Mouse (Mus musculus) liver, embryonic 15.5 days (tissue): ENCODE data around the gene Camkv. TPM values are rescaled to one million over a fixed set of nuclear protein-coding genes. Genes with fewer than 3 reads are reported as not detected.

Source experiments
- ATAC-seq: fragments of 200-750 bp; cut with Nextera tagmentation; 2 replicates; pipeline ENCODE4 v1.8.0; 2017; ENCODE audit warnings: moderate number of reproducible peaks, mild to moderate bottlenecking, moderate library complexity; ENCODE audit not compliant: insufficient read depth
- H3K27ac ChIP-seq: fragments of 300-500 bp; sonication (generic); replicated peaks from 2 replicates; pipeline ENCODE4 v1.5.1; 2015; ENCODE audit warnings: mild to moderate bottlenecking, inconsistent platforms
- H3K27me3 ChIP-seq: fragments of 300-500 bp; sonication (generic); 2 replicates; pipeline ENCODE4 v1.6.1; 2015; ENCODE audit warnings: mild to moderate bottlenecking, inconsistent platforms
- H3K36me3 ChIP-seq: fragments of 300-500 bp; sonication (generic); replicated peaks from 2 replicates; pipeline ENCODE4 v1.6.1; 2015; ENCODE audit warnings: moderate library complexity, mild to moderate bottlenecking, inconsistent platforms
- H3K4me1 ChIP-seq: fragments of 300-500 bp; sonication (generic); replicated peaks from 2 replicates; pipeline ENCODE4 v1.6.1; 2015; ENCODE audit warnings: inconsistent platforms
- H3K4me2 ChIP-seq: fragments of 300-500 bp; sonication (generic); 2 replicates; pipeline ENCODE4 v1.6.1; 2015; ENCODE audit warnings: moderate library complexity, mild to moderate bottlenecking, inconsistent platforms
- H3K4me3 ChIP-seq: fragments of 300-500 bp; sonication (generic); replicated peaks from 2 replicates; pipeline ENCODE4 v1.5.1; 2015; ENCODE audit warnings: mild to moderate bottlenecking, inconsistent platforms
- H3K9ac ChIP-seq: fragments of 300-500 bp; sonication (generic); 2 replicates; pipeline ENCODE4 v1.6.1; 2015; ENCODE audit warnings: moderate library complexity, mild to moderate bottlenecking, inconsistent platforms
- H3K9me3 ChIP-seq: fragments of 300-500 bp; sonication (generic); replicated peaks from 2 replicates; pipeline ENCODE4 v1.6.1; 2016; ENCODE audit warnings: inconsistent platforms
- WGBS: fragments of 180-500 bp; shearing (Covaris S2); methylation state at CpG from one replicate; pipeline ENCODE4 v1.1.7; 2015; ENCODE audit warnings: mixed read lengths; ENCODE audit not compliant: insufficient replicate concordance; 5-methylcytosine and 5-hydroxymethylcytosine counted together
- polyA plus RNA-seq: library from polyadenylated mRNA; unstranded; fragments of >200 nt; fragmentation: Nextera tagmentation; extraction: Ambion mirVana; gene quantifications from 2 replicates; pipeline ENCODE4 v1.2.1, GENCODE M21; 2015

The Camkv gene
- polyA plus RNA-seq, 1 experiment from 2014 or later, result 0.08 TPM

GRCm38 (mm10) chr9:107923021-107923420, 12.5 kb upstream of the Camkv start:
- no peak for ATAC-seq
- Histone ChIP-seq H3K4me3 (no peak overlapping the region), H3K36me3 (no peaks in the 10 kb centered on the region), H3K4me1 (no peaks in the 10 kb centered on the region; the same call in none of the 2 replicates), H3K9me3 (no peaks in the 10 kb centered on the region), H3K9ac (no peak overlapping the region), H3K4me2 (no peak overlapping the region), H3K27me3 (peaks cover 17% of the 10 kb centered on the region), H3K27ac (no peak overlapping the region)
- 24% methylated on average over 7 of the region's 7 CpGs for WGBS

GRCm38 (mm10) chr9:107923956-107924355, 11.5 kb upstream of the Camkv start:
- ATAC-seq, result no peak
- Histone ChIP-seq H3K9ac (no peak overlapping the region), H3K27me3 (peaks cover 17% of the 10 kb centered on the region), H3K9me3 (no peaks in the 10 kb centered on the region), H3K36me3 (no peaks in the 10 kb centered on the region), H3K4me3 (no peak overlapping the region), H3K4me2 (no peak overlapping the region), H3K4me1 (no peaks in the 10 kb centered on the region; the same call in none of the 2 replicates), H3K27ac (no peak overlapping the region)
- WGBS, result 17% methylated on average over 6 of the region's 6 CpGs

- no peak for ATAC-seq
- 34% methylated on average over 3 of the region's 3 CpGs for WGBS
- peaks cover 26% of the 10 kb centered on the region for H3K27me3 ChIP-seq
Observed at GRCm38 (mm10) chr9:107925251-107925650, 10.2 kb upstream of the Camkv start.

GRCm38 (mm10) chr9:107926920-107927420, 8.5 kb upstream of the Camkv start:
- Histone ChIP-seq H3K9me3 (no peaks in the 10 kb centered on the region), H3K27me3 (peaks cover 33% of the 10 kb centered on the region), H3K27ac (no peak overlapping the region), H3K4me2 (no peak overlapping the region), H3K36me3 (no peaks in the 10 kb centered on the region), H3K9ac (no peak overlapping the region), H3K4me1 (no peaks in the 10 kb centered on the region; the same call in none of the 2 replicates), H3K4me3 (no peak overlapping the region)
- ATAC-seq, result no peak
- WGBS, result 42% methylated on average over 9 of the region's 9 CpGs

More at GRCm38 (mm10) chr9:107925251-107925650, 10.2 kb upstream of the Camkv start:
- Histone ChIP-seq H3K27ac (no peak overlapping the region), H3K4me1 (no peaks in the 10 kb centered on the region; the same call in none of the 2 replicates), H3K4me2 (no peak overlapping the region), H3K36me3 (no peaks in the 10 kb centered on the region), H3K9me3 (no peaks in the 10 kb centered on the region), H3K4me3 (no peak overlapping the region), H3K9ac (no peak overlapping the region)

- no peak overlapping the region for H3K9ac ChIP-seq
- no peak overlapping the region for H3K27ac ChIP-seq
- no peaks in the 10 kb centered on the region for H3K36me3 ChIP-seq
- no peak for ATAC-seq
- WGBS, result 81% methylated on average over 5 of the region's 5 CpGs
- no peak overlapping the region for H3K4me3 ChIP-seq
- peaks cover 38% of the 10 kb centered on the region for H3K27me3 ChIP-seq
- H3K4me1 ChIP-seq, result no peaks in the 10 kb centered on the region; the same call in none of the 2 replicates
- H3K9me3 ChIP-seq, result no peaks in the 10 kb centered on the region
- no peak overlapping the region for H3K4me2 ChIP-seq
Observed at GRCm38 (mm10) chr9:107927749-107928148, 7.7 kb upstream of the Camkv start.

GRCm38 (mm10) chr9:107928169-107928568, 7.3 kb upstream of the Camkv start, which contains the start of gene Actl11:
TSS of gene Actl11 (plus strand) at chr9:107928469.
- 67% methylated on average over 3 of the region's 3 CpGs for WGBS
- H3K27me3 ChIP-seq, result peaks cover 42% of the 10 kb centered on the region
- H3K36me3 ChIP-seq, result no peaks in the 10 kb centered on the region
- H3K4me1 ChIP-seq, result no peaks in the 10 kb centered on the region; the same call in none of the 2 replicates
- no peaks in the 10 kb centered on the region for H3K9me3 ChIP-seq
- H3K9ac ChIP-seq, result no peak within 1 kb of the TSS
- no peak within 1 kb of the TSS for H3K4me3 ChIP-seq
- no peak within 1 kb of the TSS for H3K27ac ChIP-seq
- H3K4me2 ChIP-seq, result no peak within 1 kb of the TSS
- no peak for ATAC-seq

GRCm38 (mm10) chr9:107932221-107932620, 3.3 kb upstream of the Camkv start:
- Histone ChIP-seq H3K27ac (no peak overlapping the region), H3K27me3 (peaks cover 66% of the 10 kb centered on the region), H3K4me3 (no peak overlapping the region), H3K4me1 (peaks cover 9% of the 10 kb centered on the region), H3K4me2 (no peak overlapping the region), H3K9ac (no peak overlapping the region), H3K36me3 (no peaks in the 10 kb centered on the region), H3K9me3 (no peaks in the 10 kb centered on the region)
- no peak for ATAC-seq
- WGBS, result 69% methylated on average over 4 of the region's 4 CpGs

GRCm38 (mm10) chr9:107934146-107934545, 1.3 kb upstream of the Camkv start:
- no peak overlapping the region for H3K27ac ChIP-seq
- H3K4me3 ChIP-seq, result no peak overlapping the region
- H3K9ac ChIP-seq, result no peak overlapping the region
- no peaks in the 10 kb centered on the region for H3K9me3 ChIP-seq
- no peak overlapping the region for H3K4me2 ChIP-seq
- peaks cover 86% of the 10 kb centered on the region for H3K27me3 ChIP-seq
- H3K4me1 ChIP-seq, result peaks cover 9% of the 10 kb centered on the region
- no peak for ATAC-seq
- no peaks in the 10 kb centered on the region for H3K36me3 ChIP-seq
- 64% methylated on average over 11 of the region's 11 CpGs for WGBS

GRCm38 (mm10) chr9:107935790-107936214, 328 bp downstream of the Camkv start:
- Histone ChIP-seq H3K4me3 (peak overlapping the region; percentile 36), H3K9ac (no peak overlapping the region), H3K4me1 (peaks cover 9% of the 10 kb centered on the region), H3K27ac (no peak overlapping the region), H3K27me3 (peaks cover 90% of the 10 kb centered on the region), H3K4me2 (peak overlapping the region; percentile 65), H3K9me3 (no peaks in the 10 kb centered on the region), H3K36me3 (no peaks in the 10 kb centered on the region)
- ATAC-seq, result no peak
- WGBS, result under 1% methylated on average over 41 of the region's 41 CpGs

GRCm38 (mm10) chr9:107936215-107936822, 845 bp downstream of the Camkv start:
- no peak overlapping the region for H3K9ac ChIP-seq
- ATAC-seq, result no peak
- peak overlapping the region; percentile 65 for H3K4me2 ChIP-seq
- peak overlapping the region; percentile 36 for H3K4me3 ChIP-seq
- peaks cover 9% of the 10 kb centered on the region for H3K4me1 ChIP-seq
- 5% methylated on average over 29 of the region's 29 CpGs for WGBS
- no peaks in the 10 kb centered on the region for H3K36me3 ChIP-seq
- H3K27me3 ChIP-seq, result peaks cover 94% of the 10 kb centered on the region
- no peaks in the 10 kb centered on the region for H3K9me3 ChIP-seq
- H3K27ac ChIP-seq, result no peak overlapping the region

GRCm38 (mm10) chr9:107936831-107937230, 1.4 kb downstream of the Camkv start:
- H3K4me3 ChIP-seq, result no peak overlapping the region
- H3K4me2 ChIP-seq, result no peak overlapping the region
- no peak for ATAC-seq
- 22% methylated on average over 3 of the region's 3 CpGs for WGBS
- no peak overlapping the region for H3K27ac ChIP-seq
- H3K9me3 ChIP-seq, result no peaks in the 10 kb centered on the region
- peaks cover 9% of the 10 kb centered on the region for H3K4me1 ChIP-seq
- no peaks in the 10 kb centered on the region for H3K36me3 ChIP-seq
- peaks cover 91% of the 10 kb centered on the region for H3K27me3 ChIP-seq
- H3K9ac ChIP-seq, result no peak overlapping the region
